Mouse (Mus musculus) midbrain, embryonic 13.5 days (tissue): ENCODE measurements around the gene Stard8. TPM values are rescaled to one million over a fixed set of nuclear protein-coding genes. Genes with fewer than 3 reads are reported as not detected.
"Not testable (repeated sequence)": the region's sequence is repeated elsewhere in the genome, so short reads cannot be mapped to it uniquely, and the experiment has no call there.

Experiments used
- ATAC-seq: fragments of 200-750 bp; cut with Nextera tagmentation; 2 replicates; pipeline ENCODE4 v1.8.0; 2017; ENCODE audit warnings: mild to moderate bottlenecking, moderate TSS enrichment, moderate library complexity
- H3K27ac ChIP-seq: fragments of 300-500 bp; sonication (generic); 2 replicates; pipeline ENCODE4 v1.5.1; 2015; ENCODE audit warnings: inconsistent platforms, mild to moderate bottlenecking, moderate library complexity
- H3K27me3 ChIP-seq: fragments of 300-500 bp; sonication (generic); 2 replicates; pipeline ENCODE4 v1.6.1; 2015; ENCODE audit warnings: mild to moderate bottlenecking, inconsistent platforms
- H3K36me3 ChIP-seq: fragments of 300-500 bp; sonication (generic); 2 replicates; pipeline ENCODE4 v1.6.1; 2015; ENCODE audit warnings: mild to moderate bottlenecking, inconsistent platforms
- H3K4me1 ChIP-seq: fragments of 300-500 bp; sonication (generic); replicated peaks from 2 replicates; pipeline ENCODE4 v1.6.1; 2015; ENCODE audit warnings: inconsistent platforms
- H3K4me2 ChIP-seq: fragments of 300-500 bp; sonication (generic); replicated peaks from 2 replicates; pipeline ENCODE4 v1.6.1; 2015; ENCODE audit warnings: moderate library complexity, mild to moderate bottlenecking, inconsistent platforms
- H3K4me3 ChIP-seq: fragments of 300-500 bp; sonication (generic); replicated peaks from 2 replicates; pipeline ENCODE4 v1.5.1; 2015; ENCODE audit warnings: mild to moderate bottlenecking, inconsistent platforms
- H3K9ac ChIP-seq: fragments of 300-500 bp; sonication (generic); replicated peaks from 2 replicates; pipeline ENCODE4 v1.6.1; 2015; ENCODE audit warnings: mild to moderate bottlenecking, inconsistent platforms
- H3K9me3 ChIP-seq: fragments of 300-500 bp; sonication (generic); 2 replicates; pipeline ENCODE4 v1.6.1; 2016; ENCODE audit warnings: mild to moderate bottlenecking, inconsistent platforms
- WGBS: fragments of 180-500 bp; shearing (Covaris S2); methylation state at CpG from one replicate; pipeline ENCODE4 v1.1.7; 2015; 5-methylcytosine and 5-hydroxymethylcytosine counted together
- polyA plus RNA-seq: library from polyadenylated mRNA; unstranded; fragments of >200 nt; fragmentation: Nextera tagmentation; extraction: Ambion mirVana; gene quantifications from 2 replicates; pipeline ENCODE4 v1.2.1, GENCODE M21; 2015

Stard8 gene
- polyA plus RNA-seq = 4.4 and 5.1 TPM in 2 replicates

DNA sequence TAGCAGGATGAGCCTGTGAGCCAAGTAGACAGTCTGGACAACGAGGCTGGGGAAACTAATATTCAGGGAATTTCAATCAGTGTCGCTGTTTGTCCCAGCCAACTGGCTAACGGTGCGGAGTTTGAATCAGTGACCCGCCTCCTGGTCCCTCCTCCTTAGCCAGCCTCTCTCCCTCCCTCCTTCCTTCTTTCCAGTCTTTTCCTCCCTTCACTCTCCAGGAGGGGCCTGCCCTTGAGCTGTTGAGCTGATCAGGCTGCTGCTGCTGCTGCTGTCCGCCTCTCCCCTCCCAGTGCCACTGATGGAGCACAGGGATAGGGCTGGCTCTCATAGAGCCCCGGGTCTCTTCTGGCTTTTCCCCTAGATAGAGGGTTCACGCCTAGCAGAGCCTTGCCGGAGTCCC lies at the start of gene Stard8:
TSS of gene Stard8 (plus strand) at position 203 of the 400 bp plus-strand sequence.
- ATAC-seq = no peak
- Histone ChIP-seq H3K36me3 (no peaks in the 10 kb centered on the region), H3K4me1 (no peaks in the 10 kb centered on the region), H3K9me3 (no peaks in the 10 kb centered on the region), H3K4me2 (no peak within 1 kb of the TSS), H3K27me3 (peaks cover 9% of the 10 kb centered on the region; the same call in 1 of the 2 replicates), H3K9ac (no peak within 1 kb of the TSS), H3K4me3 (no peak within 1 kb of the TSS), H3K27ac (no peak within 1 kb of the TSS)
- WGBS = 60% methylated on average over 9 of the region's 9 CpGs

GRCm38 (mm10) chrX:98953941-98954340 lies 49.1 kb upstream of the Stard8 start:
- H3K4me2 ChIP-seq = no peak overlapping the region
- WGBS = 23% methylated on average over 6 of the region's 6 CpGs

DNA sequence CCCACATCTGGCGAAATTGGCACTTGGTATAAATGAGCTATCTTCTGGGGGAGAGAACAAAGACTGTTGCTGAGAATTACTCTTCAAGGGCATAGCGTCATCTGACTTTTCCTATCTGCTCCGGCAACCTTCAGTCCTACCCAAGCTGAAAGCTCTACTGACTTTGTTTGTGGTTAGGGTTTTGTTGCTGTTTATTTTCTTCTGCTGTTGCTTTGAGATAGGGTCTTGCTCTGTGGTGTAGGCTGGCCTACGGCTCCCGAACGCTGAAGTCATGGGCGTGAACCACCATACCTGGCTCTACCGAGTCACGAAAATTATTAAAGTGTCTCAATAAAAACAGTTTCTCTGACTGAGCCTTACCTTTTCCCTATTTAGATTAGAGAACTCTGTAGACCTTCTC lies 44.8 kb upstream of the Stard8 start:
- H3K4me2 ChIP-seq = no peak overlapping the region
- no peaks in the 10 kb centered on the region for H3K9me3 ChIP-seq
- 91% methylated on average over 9 of the region's 9 CpGs for WGBS
- no peaks in the 10 kb centered on the region for H3K27me3 ChIP-seq
- no peak overlapping the region for H3K4me3 ChIP-seq
- H3K9ac ChIP-seq = no peak overlapping the region
- H3K4me1 ChIP-seq = no peaks in the 10 kb centered on the region
- H3K27ac ChIP-seq = no peak overlapping the region
- no peak for ATAC-seq
- no peaks in the 10 kb centered on the region for H3K36me3 ChIP-seq

More at GRCm38 (mm10) chrX:98953941-98954340, 49.1 kb upstream of the Stard8 start:
- no peak for ATAC-seq
- H3K4me3 ChIP-seq = no peak overlapping the region
- no peak overlapping the region for H3K9ac ChIP-seq
- H3K4me1 ChIP-seq = no peaks in the 10 kb centered on the region
- H3K27ac ChIP-seq = no peak overlapping the region
- H3K27me3 ChIP-seq = no peaks in the 10 kb centered on the region
- H3K9me3 ChIP-seq = no peaks in the 10 kb centered on the region
- H3K36me3 ChIP-seq = no peaks in the 10 kb centered on the region

GRCm38 (mm10) chrX:98959050-98959449 lies 44.0 kb upstream of the Stard8 start:
- no peak for ATAC-seq
- 81% methylated on average over 4 of the region's 4 CpGs for WGBS
- H3K4me1 ChIP-seq = no peaks in the 10 kb centered on the region
- H3K36me3 ChIP-seq = no peaks in the 10 kb centered on the region
- no peak overlapping the region for H3K9ac ChIP-seq
- no peaks in the 10 kb centered on the region for H3K9me3 ChIP-seq
- no peak overlapping the region for H3K27ac ChIP-seq
- no peak overlapping the region for H3K4me2 ChIP-seq
- H3K4me3 ChIP-seq = no peak overlapping the region
- no peaks in the 10 kb centered on the region for H3K27me3 ChIP-seq

- no peak overlapping the region for H3K4me2 ChIP-seq
- no peaks in the 10 kb centered on the region for H3K36me3 ChIP-seq
- no peaks in the 10 kb centered on the region for H3K9me3 ChIP-seq
- H3K4me1 ChIP-seq = no peaks in the 10 kb centered on the region
- no peak overlapping the region for H3K9ac ChIP-seq
- ATAC-seq = no peak
- H3K27ac ChIP-seq = no peak overlapping the region
- H3K27me3 ChIP-seq = no peaks in the 10 kb centered on the region
- H3K4me3 ChIP-seq = no peak overlapping the region
These were observed 39.3 kb upstream of the Stard8 start for GRCm38 (mm10) chrX:98963742-98964141.

- Histone ChIP-seq H3K9ac (no peak overlapping the region), H3K27ac (no peak overlapping the region), H3K4me3 (no peak overlapping the region), H3K9me3 (no peaks in the 10 kb centered on the region), H3K4me2 (no peak overlapping the region), H3K36me3 (no peaks in the 10 kb centered on the region), H3K27me3 (no peaks in the 10 kb centered on the region), H3K4me1 (no peaks in the 10 kb centered on the region)
- ATAC-seq = no peak
These were observed 38.5 kb upstream of the Stard8 start for GRCm38 (mm10) chrX:98964513-98964912.

GRCm38 (mm10) chrX:98986611-98987010 lies 16.4 kb upstream of the Stard8 start:
- not testable (repeated sequence) for ATAC-seq, H3K27ac ChIP-seq, H3K9me3 ChIP-seq, H3K36me3 ChIP-seq, H3K4me3 ChIP-seq, H3K4me1 ChIP-seq, H3K4me2 ChIP-seq, H3K9ac ChIP-seq, H3K27me3 ChIP-seq
- WGBS = 58% methylated on average over 5 of the region's 5 CpGs

DNA sequence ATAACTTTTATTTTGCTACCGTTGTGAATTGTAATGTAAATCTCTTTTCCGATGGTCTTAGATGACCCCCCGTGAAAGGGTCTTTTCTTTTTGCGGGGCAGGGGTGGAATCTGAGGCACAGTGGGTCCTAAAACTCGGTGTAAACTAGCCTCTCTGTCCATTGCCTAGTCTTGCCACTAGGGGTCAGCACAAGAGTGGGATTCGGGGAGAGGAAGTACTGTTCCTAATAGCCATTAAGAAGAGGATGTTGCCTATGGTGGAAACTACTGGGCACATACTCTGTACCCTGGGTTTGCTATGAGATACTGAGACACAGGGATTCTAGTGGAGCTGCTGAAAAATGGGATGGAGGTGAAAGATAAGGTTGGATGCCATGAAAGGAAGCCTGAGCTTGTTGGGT lies 13.5 kb upstream of the Stard8 start:
- H3K4me3 ChIP-seq = no peak overlapping the region
- no peak overlapping the region for H3K4me2 ChIP-seq
- H3K36me3 ChIP-seq = no peaks in the 10 kb centered on the region
- H3K27me3 ChIP-seq = 0 out of 2 replicates have a peak, but pooled peaks cover 3% of the 10 kb centered on the region
- H3K4me1 ChIP-seq = no peaks in the 10 kb centered on the region
- no peaks in the 10 kb centered on the region for H3K9me3 ChIP-seq
- H3K9ac ChIP-seq = no peak overlapping the region
- 0 out of 2 replicates have a peak, but pooled peaks have one; percentile 30 for ATAC-seq
- no peak overlapping the region for H3K27ac ChIP-seq
- 39% methylated on average over 6 of the region's 6 CpGs for WGBS

DNA sequence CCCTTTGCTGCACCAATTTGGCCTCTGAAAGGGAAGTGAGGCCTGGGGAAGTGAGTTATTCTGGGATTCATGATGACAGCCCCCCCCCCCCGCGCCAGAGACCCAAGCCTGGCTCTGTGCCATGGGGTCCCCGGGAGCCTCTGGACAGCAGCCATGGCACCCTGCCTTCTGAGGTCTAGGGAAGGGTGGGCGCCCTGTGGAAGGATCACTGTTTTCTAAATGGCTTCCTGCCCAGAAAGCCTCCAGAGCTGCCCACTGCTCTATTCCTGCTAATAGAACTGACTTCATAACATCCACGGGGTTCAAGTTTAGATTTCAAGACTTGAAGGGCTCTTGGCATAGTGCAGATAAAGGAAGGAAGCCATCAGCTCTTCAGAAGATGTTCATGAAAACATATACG lies 983 bp upstream of the Stard8 start:
- Histone ChIP-seq H3K4me2 (no peak overlapping the region), H3K9ac (no peak overlapping the region), H3K27ac (no peak overlapping the region), H3K9me3 (no peaks in the 10 kb centered on the region), H3K36me3 (no peaks in the 10 kb centered on the region), H3K27me3 (peaks cover 9% of the 10 kb centered on the region; the same call in 1 of the 2 replicates), H3K4me3 (no peak overlapping the region), H3K4me1 (no peaks in the 10 kb centered on the region)
- ATAC-seq = no peak
- 73% methylated on average over 6 of the region's 6 CpGs for WGBS

DNA sequence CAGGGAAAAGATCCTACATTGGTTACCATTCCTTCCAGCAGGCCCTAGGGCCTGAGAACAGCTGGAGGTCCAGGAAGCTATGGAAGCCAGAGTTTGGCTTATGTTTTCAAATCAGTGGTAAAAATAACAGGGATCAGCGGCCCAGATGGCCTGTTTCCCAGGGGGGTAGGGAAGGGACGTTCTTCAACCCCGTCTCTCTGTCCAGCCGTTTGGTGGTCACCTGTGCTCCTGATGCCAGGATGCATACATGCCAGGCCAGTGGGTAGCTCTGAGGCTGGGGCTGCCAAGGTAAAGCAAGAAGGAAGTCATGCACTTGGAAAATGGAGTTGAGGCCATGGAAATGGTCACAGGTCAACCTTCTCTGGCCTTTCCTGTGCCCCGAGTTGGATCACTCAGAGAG lies 7.5 kb downstream of the Stard8 start:
- Histone ChIP-seq H3K27me3 (peaks cover 6% of the 10 kb centered on the region; the same call in 1 of the 2 replicates), H3K9ac (no peak overlapping the region), H3K9me3 (no peaks in the 10 kb centered on the region), H3K4me3 (no peak overlapping the region), H3K36me3 (no peaks in the 10 kb centered on the region), H3K4me1 (no peaks in the 10 kb centered on the region), H3K27ac (no peak overlapping the region), H3K4me2 (no peak overlapping the region)
- no peak for ATAC-seq
- 87% methylated on average over 5 of the region's 5 CpGs for WGBS

DNA sequence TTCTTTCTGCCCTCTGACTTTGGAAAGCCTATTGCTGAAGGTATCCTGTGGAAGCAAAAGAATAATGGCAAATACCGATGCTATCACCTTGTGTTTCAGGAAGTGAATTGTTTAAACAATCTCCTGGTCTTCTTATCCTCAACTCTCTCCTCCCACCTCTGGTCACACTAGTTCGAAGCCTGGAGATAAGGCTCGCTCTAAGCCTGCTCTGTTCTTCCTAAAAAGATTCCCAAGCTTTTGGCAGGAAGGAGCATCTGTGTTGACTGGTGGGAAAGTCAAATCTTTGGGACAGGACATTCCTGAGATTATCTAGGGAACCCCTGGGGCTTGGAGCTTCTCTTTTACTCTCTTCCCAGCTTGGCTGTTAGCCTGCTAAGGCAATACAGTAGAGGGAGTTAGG lies 8.2 kb downstream of the Stard8 start:
- no peaks in the 10 kb centered on the region for H3K9me3 ChIP-seq
- H3K9ac ChIP-seq = no peak overlapping the region
- WGBS = 70% methylated on average over 3 of the region's 3 CpGs
- H3K27ac ChIP-seq = no peak overlapping the region
- ATAC-seq = no peak
- no peaks in the 10 kb centered on the region for H3K4me1 ChIP-seq
- no peaks in the 10 kb centered on the region for H3K36me3 ChIP-seq
- H3K4me3 ChIP-seq = no peak overlapping the region
- no peak overlapping the region for H3K4me2 ChIP-seq
- H3K27me3 ChIP-seq = peaks cover 10% of the 10 kb centered on the region; the same call in 1 of the 2 replicates

- Histone ChIP-seq H3K9ac (no peak overlapping the region), H3K4me2 (no peak overlapping the region), H3K36me3 (no peaks in the 10 kb centered on the region), H3K27me3 (peaks cover 20% of the 10 kb centered on the region; the same call in 1 of the 2 replicates), H3K9me3 (no peaks in the 10 kb centered on the region), H3K4me3 (no peak overlapping the region), H3K4me1 (no peaks in the 10 kb centered on the region), H3K27ac (no peak overlapping the region)
- WGBS = 88% methylated on average over 3 of the region's 3 CpGs
- no peak for ATAC-seq
These were observed 9.4 kb downstream of the Stard8 start for GRCm38 (mm10) chrX:99012486-99012885.

DNA sequence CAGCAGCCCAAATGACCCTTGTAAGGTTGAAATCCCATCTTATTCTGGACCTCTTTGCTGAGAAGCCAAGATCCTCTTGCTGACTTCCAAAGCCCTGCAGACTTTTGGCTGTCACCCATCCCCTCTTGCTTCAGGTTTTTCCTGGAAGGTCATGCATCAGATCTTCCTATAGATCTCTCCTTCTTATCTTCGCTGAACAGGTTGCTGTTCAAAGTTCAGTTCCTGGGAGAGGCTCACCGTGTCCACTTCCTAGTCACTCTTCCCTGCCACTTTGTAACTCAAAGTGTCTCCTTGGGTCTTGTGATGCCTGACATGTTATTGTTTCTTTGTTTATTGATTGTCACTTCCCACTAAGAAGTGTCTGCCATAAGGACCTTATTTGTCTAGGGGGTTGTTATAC lies 12.7 kb downstream of the Stard8 start:
- Histone ChIP-seq H3K9me3 (no peaks in the 10 kb centered on the region), H3K4me3 (no peak overlapping the region), H3K36me3 (no peaks in the 10 kb centered on the region), H3K27ac (no peak overlapping the region), H3K4me1 (no peaks in the 10 kb centered on the region), H3K9ac (no peak overlapping the region), H3K4me2 (no peak overlapping the region), H3K27me3 (peaks cover 30% of the 10 kb centered on the region)
- ATAC-seq = no peak
- WGBS = 93% methylated on average over 2 of the region's 2 CpGs
